Mouse (Mus musculus): Measurements from ENCODE around the gene Fam193b.
"Not testable (repeated sequence)": the region's sequence is repeated elsewhere in the genome, so short reads cannot be mapped to it uniquely, and the experiment has no call there.

The Fam193b gene

DNA sequence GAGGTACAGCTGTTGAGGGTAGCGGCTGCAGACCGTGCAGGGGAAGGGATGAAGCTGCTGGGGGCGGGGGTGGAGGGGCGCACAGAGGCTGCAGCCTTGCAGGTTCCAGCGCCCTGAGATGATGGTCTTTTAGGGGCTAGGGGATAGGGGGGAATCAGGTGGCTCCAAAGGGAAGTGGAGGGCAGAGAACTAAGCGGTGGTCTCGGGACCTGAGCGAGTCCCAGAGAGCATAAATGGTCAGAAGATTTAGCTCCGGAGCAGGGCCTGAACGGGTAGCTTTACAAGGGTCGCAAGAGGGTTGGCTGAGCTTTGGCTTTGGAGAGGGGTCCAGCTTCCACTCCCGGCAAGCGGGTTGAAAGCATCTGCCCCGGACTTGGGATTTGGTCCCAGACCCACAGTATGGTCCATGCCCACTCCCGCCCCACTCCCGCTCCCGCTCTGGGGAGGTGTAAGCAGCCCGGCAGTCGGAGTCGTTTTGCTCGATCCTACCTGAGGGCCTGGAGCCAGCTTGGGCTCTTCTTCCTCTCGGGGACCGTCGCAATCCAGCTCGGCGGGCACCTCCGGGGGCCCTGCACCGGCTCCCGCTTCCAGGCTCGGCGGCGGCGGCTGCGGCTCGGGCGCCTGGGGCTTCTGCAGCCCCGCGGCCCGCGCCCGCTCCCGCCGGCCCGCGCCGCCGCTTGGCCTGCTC lies 490 bp downstream of the Fam193b start:
- peak in 1 of 2 experiments; percentile 19 for DNase-seq

DNA sequence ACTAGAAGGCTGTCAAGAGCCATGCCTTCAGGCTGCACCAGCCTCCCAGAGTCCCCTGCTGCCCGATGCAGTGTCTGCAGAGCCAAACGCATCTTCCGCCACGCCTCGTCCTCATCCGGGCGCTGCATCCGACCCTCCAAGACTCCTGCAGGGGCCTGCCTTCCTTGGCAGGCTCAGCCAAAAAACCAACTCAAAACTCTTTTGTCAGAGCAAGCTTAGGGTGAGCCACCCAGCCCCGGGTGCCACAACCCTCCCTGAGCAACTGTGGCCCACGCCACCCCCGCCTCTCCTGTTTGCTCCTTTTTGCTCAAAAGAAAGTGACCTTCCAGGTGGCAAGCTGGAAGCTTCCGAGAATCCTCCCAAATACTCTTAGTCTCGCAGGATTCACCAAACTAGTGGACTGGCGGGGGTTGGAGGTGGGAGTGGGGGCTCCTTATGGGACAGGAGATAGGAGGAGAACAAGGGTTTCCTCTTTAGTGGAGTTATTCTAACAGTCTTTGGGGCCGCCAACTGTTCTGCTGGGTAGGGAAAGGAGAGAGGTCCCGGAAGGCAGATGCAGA lies 1.1 kb downstream of the Fam193b start:
- DNase-seq, result no peak

DNA sequence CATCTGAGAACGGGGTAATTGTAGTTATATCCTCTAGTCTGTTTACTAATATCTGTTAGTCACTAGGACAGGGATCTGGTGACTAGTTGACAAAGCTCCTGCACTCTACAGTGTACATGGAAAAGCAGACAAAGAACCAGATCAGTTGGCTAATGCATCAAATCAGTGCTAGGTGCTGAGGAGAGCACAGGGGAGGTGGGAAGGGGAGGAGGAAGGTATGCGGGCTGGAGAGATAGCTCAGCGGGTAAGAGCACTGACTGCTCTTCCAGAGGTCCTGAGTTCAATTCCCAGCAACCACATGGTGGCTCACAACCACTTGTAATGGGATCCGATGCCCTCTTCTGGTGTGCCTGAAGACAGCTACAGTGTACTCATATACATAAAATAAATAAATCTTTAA lies 2.4 kb downstream of the Fam193b start:
- DNase-seq, result not testable (repeated sequence)

DNA sequence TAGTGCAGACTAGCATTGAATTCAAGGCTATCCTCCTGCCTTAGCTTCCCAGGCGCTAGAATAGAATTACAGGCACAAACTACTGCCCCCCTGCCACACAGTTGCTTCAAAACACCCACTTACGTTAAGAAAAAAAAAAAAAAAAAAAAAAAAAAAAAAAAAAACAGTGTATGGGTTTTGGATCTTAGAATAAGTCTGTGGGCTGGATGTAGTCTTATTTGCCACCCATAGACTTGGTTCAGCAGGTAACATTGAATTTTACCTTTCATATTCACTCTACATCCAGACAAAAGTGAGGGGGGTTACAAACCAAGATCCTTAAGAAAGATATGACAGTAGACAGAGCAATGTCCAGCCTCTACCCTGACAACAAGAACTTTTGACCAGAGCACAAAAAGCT lies 3.0 kb downstream of the Fam193b start:
- no peak for DNase-seq

DNA sequence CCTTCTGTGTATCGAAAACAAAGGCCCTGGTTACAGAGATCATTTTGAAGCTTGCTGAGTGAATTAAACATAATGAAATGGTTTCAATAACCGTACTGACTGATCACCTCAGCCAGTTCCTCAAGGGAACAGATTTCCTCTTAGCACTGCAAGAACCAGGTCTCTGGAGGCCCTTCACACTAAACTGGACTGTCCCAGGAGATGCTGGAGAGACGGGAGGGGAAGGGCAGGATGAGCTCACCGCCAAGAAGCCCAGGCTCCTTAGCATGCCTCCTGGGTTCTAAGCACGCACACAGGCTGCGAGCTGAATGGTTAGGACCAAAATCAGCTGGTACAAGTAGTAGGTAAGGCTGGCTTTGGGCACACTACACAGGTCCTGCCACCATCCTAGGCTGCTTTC lies 3.9 kb downstream of the Fam193b start:
- no peak for DNase-seq

DNA sequence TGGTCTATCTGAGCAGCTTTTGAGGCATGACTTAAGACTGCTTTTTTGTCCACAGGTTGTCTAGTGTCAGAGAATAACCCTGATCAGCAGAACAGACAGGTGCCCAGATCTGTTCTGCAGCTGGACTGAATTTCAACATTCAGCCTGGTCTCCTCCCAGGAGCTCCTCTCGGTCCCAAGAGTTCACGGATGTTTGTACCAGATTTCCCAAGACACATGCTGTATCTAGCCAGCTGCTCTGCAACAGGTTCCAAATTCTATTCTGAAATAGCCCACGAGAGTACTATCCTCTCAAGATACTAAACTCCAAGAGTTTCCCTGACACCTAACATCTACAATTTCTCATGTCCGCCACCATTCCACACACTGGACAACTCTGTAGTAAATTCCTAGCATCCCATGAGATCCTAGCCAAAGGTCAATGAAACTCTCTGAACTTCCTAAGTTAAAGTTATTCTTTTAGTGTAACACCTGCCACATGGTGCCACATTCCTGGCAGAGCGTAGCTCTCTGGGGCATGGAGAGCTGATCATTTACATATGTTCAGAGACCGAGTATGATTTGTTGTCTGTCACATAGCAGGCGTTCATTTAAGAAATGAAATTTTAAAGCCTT lies 7.5 kb downstream of the Fam193b start:
- DNase-seq, result no peak

DNA sequence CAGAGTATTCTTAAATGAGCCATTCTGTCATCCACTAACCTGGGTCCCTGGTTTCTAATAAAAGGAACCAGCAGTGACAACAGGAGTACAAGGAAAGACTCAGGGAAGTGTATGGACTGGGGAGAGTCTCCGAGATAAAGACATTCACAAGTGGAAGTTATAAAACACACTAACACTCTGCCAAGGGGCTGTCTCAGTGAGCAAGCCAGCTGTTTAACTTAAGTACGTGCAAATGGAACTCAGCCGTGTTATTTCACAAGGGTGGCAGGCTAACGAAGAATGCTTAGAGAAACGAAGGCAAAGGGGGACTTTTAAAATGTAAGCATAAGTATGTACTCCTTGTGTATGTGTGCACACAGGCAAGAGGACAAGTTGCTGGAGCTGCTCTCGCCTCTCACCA lies 13.4 kb downstream of the Fam193b start:
- DNase-seq, result no peak

DNA sequence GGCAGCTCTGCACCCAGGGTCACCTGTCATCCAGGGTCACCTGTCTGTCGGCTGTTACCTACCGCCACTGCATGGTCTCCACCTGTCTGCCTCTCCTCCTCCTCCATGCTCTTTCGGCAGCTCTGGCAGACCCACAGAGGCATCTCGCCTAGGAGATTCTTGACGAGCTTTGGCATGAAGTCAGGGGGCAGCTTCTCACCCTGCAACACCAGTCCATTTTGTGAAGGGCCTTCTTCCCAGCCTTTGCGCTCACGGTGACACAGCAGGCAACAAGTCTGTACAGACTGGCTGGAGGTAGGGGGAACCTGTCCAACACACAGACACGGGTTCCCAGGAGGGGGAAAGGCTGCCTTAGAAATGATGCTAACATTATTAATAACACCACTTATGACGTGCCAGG lies 15.0 kb downstream of the Fam193b start:
- DNase-seq, result no peak

DNA sequence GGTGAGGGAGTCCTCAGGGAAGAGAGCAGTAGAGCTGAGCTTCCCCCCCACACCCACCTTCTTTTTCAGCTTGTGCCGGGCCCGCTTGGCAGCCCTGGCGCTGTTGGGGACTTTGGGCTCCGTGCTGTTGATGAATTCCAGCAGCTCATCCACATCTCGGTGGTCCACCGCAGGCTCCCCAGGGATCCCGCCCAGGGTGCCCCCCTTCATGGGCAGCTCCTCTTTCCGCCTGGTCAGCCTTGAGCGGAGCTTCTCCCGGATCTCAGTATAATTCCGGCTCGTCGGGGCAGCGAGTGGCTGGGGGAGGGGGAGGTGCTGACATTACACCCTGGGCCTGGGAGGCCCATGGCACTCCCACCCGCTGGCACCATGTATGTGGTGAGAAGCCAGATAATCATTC lies 21.9 kb downstream of the Fam193b start:
- no peak for DNase-seq

DNA sequence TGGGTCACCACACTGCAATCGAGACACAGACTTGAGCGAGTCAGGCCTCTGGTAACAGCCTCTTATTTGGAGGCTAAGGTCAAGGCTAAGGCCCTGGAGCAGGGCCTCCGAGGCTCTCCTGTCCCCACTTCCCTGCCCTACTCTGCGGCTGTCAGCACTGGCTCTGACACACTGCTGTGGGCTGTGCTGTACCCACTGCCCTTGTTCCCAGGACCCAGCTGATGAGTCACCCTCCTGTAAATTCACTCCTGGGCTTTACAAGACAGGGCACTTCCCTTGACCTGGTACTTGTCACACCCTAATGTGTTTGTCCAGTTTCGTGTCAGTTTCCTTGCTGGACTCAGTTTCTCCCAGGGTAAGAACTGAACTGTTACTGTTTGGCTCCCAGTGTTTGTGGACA lies 22.5 kb downstream of the Fam193b start:
- DNase-seq, result no peak

DNA sequence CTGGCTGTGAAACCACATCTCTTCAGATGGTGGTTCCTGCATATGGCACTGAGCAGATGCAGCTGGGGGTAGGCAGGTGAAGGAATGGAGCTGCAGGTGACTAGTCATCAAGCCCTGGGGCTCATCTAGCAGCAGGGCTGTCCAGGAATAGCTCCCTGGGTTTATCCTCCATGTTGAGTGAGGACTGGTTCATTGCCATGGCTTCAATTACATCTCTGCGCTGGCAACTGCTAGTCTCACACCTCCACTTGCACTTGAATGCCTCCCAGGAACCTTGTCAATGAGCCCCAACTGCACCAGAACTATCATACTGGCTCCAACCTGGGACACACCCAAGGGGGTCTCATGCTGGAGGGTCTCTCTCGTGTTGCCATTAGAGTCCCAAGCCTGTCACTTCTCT lies 23.0 kb downstream of the Fam193b start:
- no peak for DNase-seq

DNA sequence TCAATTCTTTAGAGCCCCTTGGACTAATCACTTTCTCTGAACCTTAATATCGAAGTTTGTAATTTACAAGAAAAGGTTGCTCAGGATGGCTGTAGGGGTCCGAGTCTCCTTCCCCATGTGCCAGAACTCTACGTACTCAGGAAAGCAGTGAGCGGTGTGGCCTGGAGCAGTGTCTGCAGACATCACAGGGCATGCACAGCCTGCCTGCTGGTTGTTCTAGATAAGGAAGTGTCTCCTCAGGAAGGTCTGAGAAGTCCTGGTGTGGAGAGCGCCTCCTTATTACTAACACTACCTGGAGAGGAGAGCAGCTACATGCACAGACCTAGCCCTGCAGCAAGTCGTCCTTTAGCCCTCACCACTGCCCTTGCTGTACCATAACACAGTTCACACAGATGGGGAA lies 26.1 kb downstream of the Fam193b start:
- no peak for DNase-seq

DNA sequence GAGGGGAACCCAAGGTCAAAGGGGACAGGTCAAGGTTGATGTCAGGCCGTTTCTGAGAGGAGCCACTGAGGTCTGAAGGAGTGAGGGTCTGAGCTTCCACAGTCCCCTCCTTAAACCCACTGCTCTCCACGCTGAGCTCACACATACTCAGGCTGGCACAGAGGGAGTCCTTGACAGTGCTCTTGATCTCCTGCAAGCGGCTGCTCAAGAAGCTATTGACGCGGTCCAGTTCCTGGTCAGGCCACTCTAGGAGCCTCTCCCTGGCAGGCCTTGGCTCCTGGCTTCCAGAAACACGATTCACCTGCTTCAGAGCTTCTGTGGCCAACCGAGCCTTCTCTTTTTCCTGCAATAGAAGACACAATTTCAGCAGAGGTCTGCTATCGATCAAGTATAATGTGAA lies 27.5 kb downstream of the Fam193b start:
- no peak for DNase-seq

DNA sequence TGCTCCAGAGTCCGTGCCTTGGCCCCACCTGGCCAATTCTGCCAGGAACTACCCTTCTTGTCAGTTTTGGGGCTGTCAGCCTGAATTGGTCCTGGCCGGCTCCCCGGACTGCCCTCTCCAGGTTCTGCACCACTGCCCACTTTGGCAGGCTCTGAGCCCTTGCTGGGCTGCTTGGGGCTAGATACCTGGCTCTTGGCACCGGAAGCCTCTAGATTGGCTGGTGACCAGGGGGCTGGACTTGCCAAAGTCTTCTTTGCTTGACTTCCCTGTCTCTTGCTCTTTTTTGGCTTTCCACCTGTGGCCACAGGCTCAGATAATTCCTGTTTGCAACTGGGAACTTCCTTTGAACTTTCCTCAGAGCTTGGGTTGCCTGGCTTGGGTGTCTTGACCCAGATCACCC lies 28.0 kb downstream of the Fam193b start:
- DNase-seq, result no peak

DNA sequence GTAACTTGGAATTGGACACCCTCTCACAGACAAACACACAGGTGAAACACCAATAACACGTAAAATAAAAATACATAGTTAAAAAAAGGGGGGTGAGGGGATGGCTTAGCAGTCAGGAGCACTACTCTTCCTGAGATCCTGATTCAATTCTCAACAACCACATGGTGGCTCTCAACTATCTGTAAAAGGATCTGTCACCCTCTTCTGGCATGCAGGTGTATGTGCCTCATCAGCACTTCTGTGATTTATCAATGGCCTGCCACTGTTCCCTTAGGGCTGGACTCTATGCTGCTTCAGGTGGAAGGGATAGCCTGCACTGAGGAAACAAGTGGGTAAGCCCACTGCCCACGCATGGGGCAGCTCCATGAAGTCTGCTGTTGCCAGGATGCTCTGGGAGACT lies 30.0 kb downstream of the Fam193b start:
- DNase-seq, result peak; percentile 52 to 54

DNA sequence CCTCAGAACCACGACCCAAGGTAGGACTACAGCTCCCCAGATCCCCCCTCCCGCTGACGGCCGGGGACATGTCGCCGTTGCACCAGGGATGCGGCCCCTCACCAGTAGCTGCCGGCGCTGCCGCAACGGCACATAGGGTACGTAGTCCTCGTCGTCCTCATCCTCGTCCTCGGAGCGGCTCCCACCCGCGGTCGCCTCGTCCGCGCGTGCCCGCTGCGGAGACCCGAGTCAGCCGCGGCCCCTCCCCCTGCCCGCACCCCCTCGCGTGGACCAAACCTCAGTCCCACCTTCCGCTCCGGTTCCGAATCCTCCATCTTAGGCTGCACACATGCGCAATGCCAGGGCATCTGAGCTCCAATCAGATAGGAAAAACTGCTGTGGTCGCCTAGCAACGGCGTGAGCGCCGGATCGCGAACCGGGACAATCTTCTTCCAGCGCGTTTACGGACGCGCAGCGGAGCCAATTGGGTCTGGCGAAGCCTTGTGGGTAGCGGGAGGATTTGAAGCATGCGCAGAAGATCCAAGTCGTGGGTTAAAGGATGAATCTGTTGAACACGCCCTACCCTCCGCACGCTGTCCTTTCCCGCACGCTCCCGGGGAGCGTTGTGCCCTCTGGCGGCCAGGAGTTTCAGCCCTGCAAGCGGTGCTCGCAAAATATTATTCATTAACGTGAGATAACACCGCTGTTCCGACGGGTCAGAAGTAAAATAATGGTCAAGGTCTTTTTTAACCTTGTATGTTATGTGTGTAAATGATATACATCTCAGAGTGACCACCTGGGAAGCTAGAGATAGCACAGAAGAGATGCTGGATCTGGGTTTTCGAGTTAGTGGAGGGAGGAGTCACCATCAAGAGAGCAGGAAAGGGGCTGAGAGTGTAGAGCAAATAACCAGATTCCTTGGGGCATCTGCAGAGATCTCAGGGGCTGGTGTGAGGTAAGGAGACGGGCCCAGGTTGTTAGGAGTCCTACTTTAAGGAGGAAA lies 34.4 kb downstream of the Fam193b start, which contains the start of gene Ddx41:
Gene Ddx41, minus strand, starts transcription at position 465 of the 982 bp plus-strand sequence.
- DNase-seq, result peak; percentile 94 to 96

DNA sequence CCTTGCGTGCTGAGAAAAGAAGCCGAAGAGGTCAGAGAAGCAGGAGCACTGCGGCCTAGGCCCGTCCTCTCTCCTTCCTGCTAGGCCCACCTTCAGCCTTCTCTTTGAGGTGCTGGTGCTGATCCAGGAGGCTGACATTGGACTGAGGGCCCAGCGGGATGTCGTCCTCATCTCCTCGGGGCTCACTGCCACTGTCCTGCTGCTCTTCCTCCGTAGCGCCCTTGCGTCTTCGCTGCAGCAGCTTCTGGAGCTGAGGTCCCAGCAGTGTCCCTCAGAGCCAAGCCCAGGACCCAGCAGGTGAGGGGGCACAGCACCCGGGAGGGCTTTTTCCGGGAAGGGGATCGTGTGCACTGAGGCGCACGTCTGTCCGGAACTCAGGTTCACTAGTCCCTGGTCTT lies 35.1 kb downstream of the Fam193b start:
- no peak for DNase-seq

DNA sequence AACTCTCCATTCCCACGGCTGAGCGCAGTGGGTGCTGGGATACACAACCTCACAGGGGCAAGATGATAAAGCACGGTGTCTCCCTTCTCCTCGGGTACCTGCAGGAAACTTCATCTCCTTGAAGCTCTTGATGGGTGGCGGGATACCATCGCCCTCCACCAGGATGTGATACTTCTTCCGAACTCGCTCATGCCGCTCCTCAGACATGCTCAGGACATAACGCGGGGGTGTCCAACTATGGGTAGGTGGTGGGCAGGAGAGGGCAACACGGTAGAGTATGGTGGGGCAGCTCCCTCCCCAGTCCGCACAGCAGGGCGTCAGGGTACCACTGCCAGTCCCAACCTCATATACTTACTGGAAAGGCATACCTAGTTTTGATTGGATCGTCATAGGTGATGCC lies 35.7 kb downstream of the Fam193b start:
- DNase-seq, result no peak

DNA sequence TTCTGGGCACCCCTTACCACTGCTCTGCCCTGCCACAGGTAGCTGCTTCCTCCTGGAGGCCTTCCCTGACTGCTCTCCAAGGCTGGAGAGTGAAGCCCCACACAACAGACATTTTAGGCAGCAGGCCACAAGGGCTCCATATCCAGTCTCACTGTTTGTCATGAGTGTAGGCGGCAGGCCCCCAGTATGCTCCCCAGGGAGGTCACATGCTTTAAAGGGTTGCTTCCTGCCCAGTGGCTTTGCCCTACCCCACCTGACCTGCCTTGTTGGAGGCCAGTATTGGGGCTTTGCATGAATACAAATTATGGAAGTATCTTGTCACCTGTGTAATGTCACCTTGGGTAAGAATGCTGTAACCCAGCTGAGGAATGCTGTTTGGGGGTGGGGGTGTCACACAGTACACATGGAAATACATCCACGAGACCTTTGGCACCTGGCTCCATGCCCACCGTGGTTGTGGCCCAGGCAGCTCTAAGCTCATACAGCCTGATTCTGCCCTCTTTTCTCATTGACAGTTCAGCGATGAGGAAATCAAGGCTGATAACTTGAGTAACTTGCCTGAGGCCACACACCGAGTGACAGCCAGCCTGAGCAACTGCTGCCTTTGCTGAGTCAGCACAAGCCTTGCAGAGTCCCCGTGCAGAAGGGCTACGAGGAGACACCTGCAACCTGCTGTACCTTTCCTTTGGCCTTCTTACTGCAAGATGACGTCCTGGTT lies 41.6 kb downstream of the Fam193b start, which contains the start of gene Dok3:
Gene Dok3, minus strand, starts transcription at position 99 of the 718 bp plus-strand sequence.
- peak; percentile 87 to 90 for DNase-seq

DNA sequence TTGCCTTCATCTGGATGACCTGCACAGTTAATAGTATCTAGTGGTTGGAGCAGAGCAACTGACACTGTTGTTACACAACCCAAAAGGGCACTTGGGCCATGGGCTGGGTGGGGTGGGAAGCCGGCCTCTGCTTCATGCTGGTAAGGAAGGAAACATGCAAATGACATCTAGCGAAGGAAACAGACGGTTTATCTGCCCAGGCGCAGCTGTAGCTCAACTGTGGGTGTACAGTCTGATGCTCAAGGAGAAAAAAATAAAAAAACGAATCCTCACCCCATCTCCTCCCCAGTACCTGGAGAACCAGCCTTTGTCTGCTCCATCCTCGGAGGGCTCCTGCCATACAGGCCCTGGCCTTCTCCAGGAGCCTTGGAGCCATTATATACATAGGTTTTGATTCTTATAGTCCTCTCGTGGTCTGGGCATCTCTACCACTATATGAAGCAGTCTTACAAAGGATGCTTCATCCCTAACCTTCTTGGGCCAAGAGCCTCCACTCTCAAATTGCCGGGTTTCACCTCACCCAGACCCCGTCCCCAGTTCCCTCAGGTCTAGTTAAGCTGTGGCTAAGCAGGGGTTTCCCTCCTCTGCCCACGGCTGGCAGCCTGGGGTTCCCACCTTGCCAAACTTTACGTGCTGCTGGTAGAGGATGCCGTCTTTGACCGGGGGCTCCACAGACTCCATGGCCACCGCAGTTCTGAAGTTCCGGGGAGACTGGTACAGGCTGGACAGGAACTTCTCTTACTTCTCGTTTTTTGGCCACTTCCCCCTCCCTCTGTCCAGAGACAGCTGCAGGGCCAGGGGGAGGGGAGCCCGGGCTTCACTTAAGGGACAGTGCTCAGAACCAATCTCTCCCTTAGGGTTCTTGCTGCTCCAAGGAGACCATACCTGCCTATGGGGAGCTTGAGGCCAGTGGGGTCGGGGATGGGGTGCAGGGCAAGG lies 42.8 kb downstream of the Fam193b start:
- DNase-seq, result peak; percentile 57 to 58

DNA sequence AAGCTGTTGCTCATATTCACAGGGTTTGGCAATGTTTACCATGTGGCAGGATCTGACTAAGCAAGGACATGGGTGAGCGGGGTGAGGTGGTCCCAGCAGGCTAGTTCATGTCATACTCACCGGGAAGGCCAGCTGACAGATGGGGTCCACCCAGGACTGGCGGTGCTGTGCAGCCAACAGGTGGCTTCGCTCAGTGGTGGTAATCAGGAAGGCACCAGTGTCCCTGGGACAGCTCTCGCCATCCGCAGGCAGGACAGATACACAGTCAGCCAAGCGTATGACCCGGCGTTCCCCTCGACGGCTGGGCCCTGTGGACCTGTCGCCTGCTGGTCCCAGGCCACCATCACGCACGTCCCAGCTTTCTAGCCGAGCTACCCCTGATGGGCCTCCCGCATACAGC lies 43.7 kb downstream of the Fam193b start:
- DNase-seq, result peak; percentile 40 to 43

All from B cell, adult 2 months (primary cell).